Mouse (Mus musculus) kidney, postnatal 36 days (tissue): ENCODE data around the gene Scube2.
A peak's percentile ranks its signal among the peaks of the same experiment; 100 is the strongest.

Experiments used
- DNase-seq, 2 experiments: peaks; one replicate each; pipeline ENCODE4 v3.0.0; 2021 to 2022; ENCODE audit warnings: mixed read lengths in 2 of 2

Scube2 gene

DNA sequence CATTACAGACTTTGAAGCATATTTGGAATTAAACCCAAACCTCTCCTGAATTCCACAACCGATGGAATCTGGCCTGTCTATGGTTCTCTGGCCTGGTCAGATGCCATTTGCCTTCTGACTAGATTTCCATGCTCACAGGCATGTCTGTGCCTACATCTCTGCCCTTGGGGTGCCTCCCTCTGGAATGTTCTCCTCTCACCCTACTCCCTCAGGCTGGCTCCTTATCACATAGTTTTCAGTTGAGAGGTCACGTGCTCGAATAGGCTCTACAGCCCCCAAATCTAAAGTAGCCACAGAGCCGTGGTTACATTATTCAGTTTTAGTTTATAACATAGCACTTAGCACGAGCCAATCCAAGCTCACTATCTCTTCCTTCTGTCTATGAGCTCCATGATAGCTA lies 69.9 kb downstream of the Scube2 start:
- DNase-seq, result no peak

DNA sequence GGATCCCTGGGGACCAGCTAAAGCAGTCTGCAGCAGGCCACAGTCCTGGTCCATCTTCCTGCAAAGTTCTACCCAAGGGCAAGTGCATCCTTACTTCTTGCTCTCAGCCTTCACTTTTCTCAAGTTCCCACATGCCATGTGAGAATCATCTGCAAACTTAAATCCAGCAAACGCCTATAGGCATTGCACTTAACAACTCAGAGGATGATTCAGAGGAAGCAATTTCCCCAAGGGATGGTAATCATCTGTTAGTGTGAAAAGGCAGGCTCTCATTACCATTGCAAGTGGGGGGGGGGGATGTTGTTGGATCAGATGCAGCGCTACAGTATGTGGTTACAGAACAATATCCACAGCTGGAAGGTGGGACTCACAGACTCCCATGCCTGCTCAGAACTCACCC lies 70.9 kb downstream of the Scube2 start:
- no peak for DNase-seq

DNA sequence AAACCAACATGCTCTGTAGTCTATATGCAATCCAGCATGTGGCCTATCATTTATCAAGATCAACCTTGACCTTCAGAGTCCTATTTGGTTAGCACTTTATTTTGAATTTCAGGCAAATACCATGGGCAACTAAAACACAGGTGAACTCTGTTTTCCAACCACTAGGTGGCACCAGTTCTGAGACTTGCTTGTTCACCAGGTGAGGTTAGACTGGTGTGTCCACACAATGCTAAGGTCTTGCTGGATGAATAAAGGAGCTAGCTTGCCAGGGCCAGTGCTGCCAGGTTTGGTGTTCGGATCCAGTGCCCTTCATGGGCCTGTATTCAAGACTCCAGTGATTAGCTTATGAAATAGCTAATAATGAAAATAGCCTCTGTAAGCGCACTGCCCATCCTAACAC lies 72.7 kb downstream of the Scube2 start:
- peak; percentile 67 to 80 for DNase-seq

DNA sequence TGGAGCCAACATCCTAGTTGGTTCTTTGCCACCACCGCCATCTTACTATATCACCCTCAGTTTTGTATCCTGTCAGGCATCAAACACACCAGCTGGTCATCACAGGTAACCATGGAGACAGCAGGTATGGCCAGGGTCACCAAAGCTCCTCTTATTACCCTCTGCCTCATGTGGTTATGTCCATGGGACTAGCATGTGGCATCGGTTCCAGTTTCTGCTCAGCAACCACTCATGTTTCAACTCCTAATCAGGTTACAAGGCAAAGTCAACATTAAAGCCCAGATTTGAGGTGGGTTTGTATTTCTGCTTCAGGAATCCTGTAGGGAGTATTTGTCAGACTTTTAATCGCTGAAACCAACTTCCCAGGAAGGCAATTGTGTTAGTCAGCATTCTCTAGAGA lies 74.7 kb downstream of the Scube2 start:
- DNase-seq, result no peak

DNA sequence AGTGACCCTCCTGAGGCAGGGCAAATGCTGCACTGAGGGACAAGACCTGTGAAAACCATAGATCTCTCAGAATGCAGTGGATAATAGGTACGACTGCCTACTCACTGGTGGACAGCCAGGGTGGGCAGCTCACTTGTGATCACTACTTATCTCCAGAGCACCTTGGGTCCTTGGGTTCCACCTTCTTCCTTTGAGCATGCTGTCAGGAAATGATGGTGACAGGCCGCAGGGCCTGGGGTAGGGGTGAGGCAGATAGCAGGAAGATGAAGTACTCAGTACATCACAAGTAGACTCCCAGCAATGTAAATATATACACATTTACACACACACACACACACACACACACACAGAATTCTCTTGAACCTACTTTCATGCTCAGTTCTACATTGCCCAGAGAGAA lies 77.6 kb downstream of the Scube2 start:
- no peak for DNase-seq

DNA sequence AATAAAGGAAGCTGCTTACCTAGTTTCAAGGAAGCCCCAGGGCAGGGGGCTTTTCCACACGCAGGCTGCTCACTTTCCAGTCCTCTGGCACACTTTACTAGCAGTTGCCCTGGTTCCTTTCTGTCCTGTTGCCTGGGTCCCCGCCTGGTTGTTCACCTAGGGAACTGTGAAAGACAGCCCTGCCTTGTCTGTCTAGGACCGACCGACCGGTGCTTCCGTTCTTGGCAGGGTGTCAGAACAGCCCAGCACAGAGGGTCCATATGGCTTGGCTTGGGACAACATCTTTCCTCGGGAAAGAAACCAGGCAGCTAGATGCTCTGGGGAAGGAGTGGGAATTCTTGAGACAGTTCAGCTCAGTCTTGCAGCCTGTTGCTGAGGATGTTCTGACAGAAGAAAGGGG lies 82.2 kb downstream of the Scube2 start:
- no peak for DNase-seq

DNA sequence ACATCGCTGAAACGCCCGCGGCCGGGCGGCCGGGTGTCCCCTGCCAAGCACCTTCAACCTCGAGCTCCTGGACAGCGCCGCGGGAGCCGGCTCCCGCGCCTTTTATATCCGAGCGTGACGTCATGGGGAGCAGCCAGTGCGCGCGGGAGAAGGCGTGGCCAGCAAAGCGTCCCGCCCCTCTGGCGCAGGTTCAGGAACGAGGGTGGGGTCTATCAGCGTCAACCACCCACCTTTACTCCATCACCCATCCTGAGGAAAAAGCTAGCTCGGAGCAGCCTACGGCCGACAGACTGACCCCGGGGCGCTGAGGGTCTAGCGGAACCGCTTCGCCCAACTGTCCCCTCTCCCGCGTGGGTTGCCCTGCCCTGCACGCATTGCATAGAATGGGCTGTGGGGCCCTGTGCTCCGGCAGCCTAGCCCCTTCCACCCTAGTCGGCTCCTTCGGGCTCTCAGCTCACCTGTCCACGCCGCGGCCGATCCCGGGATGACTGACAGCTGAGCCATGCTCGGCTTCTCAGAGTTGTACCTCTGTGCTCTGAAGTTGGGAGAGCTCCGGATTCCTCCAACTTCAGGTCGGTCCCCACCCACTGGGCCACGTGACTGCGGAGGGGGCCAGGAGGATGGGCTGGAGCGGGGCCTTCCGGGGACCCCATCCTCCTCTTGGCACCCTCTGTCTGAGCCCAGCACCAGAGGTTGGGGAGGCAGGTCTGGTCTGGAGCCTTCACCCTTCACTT lies 83.8 kb downstream of the Scube2 start, which contains the start of gene Nrip3:
TSS of gene Nrip3 (minus strand) at position 556 of the 734 bp plus-strand sequence.
- DNase-seq, result peak; percentile 67 to 85

DNA sequence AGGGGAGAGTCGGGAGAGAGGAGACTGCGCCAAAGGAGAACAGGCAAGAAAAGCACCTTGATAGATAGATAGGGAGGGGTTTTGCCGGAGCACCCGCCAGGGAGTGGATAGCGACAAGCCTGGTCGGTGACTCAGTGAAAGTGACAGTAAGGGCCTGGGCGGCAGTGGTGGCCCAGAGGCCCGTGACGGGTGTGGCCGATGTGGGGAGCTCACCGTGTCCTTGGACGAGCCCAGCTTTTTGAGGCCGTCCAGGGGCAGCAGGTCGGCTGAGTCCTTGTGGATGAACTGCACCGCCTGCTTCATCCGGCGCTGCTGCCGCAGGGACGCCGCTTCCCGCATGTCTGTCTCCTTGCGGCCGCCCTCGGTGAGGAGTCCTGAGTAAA lies 84.4 kb downstream of the Scube2 start:
- DNase-seq, result no peak

DNA sequence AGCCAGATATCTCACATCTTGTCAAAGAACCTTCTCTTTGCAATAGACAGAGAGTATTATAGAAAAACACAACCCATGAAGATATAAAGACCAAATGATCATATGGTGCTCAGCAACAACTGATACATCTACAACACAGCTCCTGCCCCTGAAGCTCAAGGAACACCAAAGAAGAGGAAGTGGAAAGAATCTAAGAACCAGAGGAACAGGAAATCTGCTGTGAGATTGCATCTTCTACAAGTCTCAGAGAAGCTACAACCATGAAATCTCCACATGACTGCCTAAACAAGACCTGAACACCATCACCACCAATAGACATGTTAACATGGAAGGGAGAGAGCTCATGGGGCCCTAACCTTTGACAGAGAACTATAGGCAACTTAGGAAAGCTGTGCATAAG lies 93.2 kb downstream of the Scube2 start:
- DNase-seq, result no peak

DNA sequence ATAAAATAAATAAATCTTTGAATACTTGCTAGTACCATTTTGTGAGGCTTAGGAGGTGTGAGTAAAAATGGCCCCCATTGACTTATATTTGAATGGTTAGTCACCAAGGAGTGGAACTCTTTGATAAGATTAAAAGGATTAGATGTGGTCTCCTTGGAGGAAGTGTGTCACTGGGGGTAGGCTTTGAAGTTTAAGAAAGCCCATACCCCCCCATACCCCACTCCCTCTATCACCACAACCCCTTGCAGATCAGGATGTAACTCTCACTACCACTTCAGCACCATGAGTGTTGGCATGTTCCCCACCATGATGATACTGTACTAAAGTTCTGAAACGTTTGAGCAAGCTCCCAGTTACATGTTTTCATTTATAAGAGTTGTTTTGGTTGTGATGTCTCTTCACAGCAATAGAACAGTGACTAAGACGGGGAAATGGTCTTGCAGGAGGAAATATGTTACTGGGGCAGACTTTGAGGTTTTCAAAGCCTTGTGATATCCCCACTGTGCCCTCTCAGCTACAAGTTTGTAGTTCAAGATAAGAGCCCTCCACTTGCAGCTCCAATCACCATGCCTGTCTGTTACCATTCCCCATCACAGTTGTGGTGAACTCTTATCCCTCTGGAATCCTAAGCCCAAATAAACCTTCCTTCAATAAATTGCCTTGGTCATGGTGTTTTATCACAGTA lies 96.6 kb downstream of the Scube2 start:
- no peak for DNase-seq

DNA sequence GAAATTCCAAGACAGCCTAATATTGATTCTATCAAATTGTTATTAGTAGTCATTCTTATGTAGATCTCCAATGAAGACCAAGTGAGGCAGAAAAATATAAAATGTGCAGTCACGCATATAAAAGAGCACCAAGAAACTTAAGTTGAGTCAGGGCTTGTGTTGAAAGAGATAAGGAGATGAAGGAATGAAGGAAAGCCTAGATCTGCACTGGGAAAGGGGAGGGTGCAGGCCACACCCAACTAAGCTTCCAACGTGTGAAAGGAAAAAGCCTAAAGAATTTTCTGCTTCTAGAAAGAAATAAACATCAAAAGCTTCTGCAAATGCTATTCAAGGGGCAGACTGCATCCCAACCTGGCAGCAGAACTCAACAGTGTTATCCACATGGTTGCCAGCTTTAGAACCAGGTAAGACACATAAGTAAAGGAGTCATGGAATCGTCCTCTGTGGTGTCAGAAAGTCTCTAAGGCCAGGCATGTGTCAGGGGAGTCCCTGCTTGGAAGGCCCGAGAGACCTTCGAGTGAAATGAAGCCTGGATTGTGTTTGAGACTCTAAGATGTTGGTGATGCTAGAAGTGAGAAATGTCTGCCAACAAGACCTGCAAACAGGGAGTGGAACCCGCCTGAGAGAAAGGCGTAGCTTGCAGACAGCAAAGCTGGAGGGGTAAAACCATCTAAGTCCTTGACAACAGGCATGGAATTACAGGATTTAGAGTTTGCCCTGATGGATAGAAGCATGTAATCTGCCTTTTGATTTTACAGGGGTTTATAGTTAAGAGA lies 97.7 kb downstream of the Scube2 start:
- DNase-seq, result no peak

DNA sequence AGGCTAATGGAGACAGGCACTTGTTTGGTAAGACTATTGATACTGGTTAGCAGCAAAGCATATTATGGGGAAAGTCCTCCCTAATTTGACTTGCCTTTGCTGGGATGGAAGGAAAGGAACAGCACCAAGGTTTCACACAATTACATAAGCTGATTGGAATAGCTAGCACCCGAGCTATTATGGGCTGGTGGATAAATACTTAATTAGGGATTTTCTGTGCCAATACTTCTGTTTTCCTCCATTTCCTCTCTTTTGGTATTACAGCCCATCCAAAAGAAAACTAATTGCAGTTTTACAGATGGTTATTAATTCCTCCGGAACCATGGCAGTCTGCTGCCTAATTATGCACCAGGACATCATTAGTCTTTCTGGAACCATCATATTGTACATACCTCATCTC lies 101.5 kb downstream of the Scube2 start:
- no peak for DNase-seq

DNA sequence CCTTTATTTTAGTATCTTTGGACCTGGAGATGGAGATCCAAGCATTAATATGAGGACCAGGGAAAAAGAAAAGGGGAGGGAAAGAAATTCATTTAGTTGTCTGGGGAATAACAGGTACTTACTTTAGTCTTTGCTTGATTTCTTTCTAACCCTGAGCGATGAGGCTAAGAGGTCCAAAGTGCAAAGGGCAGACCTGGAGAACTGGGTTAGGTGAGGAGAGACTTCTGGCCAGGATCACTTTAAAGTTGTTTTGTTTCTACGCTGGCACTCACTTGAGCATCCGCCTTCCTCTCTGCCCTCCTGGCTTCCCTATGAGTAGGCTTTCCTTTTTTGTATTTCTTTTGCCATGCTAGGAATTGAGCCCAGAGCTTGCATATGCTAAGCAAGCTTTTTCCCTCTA lies 109.2 kb downstream of the Scube2 start:
- DNase-seq, result peak; percentile 67 to 69

DNA sequence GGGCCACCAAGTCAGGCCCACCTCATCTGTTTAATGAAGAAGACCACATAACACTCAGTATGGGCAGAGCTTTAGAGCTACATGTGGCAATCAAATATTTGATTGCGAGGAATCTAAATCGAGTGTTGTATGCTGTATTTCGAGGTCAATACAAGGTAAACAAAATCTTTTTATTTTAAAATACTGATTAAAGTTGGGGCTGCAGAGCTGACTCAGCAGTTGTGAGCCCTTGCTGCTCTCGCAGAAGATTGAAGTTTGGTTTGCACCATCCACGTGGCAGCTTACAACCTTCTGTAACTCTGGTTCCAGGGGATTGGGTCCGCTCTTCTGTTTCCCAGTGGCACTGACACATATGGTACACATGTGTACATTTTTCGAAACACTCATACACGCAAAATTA lies 111.4 kb downstream of the Scube2 start:
- DNase-seq, result no peak

DNA sequence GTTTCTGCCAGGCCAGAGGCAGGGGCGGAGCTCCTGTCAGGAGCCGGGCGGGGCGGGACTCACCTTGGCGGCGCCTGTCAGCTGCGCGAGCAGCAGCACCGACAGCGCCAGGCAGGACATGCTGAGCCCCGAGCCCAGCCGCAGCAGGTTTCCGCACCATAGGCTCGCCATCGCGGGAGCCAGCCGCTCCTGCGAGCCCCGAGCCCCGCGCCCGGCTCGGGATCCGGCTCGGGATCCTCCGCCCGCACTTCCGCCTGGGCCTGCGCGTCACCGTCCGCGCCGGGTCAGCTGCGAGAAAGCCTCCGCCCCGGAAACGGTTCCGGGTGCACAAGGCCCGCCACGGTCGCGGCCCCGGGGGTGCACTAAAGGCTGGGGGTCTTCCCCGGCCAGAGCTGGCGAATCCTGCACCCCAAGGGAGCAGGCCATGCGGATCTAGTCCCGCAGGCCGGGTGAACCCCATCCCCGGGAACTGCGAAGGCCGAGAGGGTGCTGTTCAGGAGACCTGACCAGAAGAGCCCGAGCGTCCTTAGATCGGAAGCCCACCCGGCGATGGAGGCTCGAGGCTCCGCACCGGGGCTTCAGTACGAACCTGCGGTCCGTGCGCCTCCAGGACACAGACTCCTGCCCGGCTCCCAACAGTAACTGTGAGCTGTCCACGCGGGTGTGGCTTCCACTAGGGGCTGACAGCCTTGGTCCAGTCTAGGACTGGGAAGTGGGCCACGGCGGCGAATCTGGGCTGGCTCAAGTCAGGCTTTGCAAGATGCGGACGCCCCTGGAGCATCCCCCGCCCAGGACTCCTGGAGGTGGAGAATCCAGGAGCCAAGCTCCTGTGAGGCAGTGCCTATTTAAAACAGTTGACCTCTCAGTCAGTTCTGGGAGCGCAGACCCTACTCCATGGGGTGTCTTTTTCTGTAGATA lies 113.2 kb downstream of the Scube2 start, which contains the start of gene Tmem9b:
TSS of gene Tmem9b (minus strand) at position 868 of the 918 bp plus-strand sequence.
- DNase-seq, result peak; percentile 82 to 91

DNA sequence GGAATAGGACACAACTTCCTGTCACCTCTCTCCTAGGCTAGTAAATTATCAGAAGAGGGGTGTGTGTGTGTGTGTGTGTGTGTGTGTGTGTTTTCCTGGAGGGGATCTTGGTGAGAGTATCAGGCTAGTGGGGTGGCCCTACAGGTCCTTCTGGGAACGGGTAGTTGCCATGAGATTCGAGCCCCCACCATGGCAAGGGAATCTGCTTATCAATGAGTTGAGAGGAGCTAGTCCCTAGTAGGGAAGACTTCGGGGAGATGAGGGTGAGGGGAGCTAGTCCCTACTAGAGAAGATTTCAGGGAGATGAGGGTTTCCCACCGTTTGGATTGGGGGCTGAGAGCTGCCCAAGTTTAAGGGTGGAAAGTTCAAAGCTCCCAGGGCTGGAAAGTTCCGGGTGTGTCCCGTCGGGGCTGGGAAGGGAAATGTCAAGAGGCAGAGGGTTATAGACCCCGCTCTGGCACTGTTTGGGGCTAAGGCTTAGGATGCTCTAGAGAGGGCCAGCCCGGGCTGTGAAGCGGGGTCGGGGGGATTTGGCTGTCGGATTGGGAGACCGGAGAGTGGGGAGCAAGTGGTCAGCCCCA lies 114.0 kb downstream of the Scube2 start:
- DNase-seq, result peak in 1 of 2 experiments; percentile 36
